Mouse (Mus musculus) cerebellum, postnatal 36 days (tissue): Measurements from ENCODE around the gene Chchd3.

Experiments
- DNase-seq, 2 experiments: peaks; one replicate each; pipeline ENCODE4 v3.0.0; 2021 to 2022; ENCODE audit warnings: mixed read lengths in 2 of 2

The Chchd3 gene

GRCm38 (mm10) chr6:32931106-32931770 lies 128.8 kb downstream of the Chchd3 start:
- DNase-seq, result no peak

- DNase-seq, result no peak
These were observed 137.7 kb downstream of the Chchd3 start for GRCm38 (mm10) chr6:32922391-32922790.

DNA sequence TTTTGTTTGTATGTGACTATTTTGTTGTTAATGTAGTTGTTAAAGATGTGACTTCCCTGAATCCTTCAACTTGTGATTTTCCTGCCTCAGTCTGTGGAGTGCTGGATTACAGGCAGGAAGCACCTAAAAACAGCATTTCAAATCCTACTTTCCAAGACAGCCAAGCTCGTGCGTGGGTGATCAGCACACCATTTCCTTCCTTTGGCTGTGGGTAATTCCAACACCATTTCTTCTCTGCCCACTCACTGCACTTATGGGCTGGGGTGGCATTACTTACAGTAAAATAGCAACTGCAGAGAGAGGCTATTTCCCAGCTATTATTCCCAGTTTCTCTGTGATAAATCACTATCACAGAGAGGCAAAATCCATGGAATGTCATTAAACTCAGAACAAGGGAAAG lies 140.0 kb downstream of the Chchd3 start:
- DNase-seq, result no peak

DNA sequence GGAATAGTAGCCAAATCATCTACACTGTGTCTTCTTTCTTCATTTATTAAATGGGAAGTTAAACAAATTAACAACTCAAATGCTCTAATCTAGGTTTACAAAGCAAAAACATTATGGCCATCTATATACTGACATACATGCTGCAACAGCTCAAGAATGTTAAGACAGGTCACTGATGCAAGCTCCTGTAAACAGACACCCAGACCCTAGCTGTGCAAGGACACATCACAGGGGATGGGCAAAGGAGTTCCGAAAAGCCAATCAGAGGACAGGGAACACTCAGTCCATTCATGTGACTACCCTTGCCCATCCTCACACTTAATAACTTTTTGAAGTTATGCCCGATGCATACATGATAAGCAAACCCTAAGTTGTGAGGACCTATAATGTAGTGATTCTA lies 149.4 kb downstream of the Chchd3 start:
- DNase-seq, result no peak

DNA sequence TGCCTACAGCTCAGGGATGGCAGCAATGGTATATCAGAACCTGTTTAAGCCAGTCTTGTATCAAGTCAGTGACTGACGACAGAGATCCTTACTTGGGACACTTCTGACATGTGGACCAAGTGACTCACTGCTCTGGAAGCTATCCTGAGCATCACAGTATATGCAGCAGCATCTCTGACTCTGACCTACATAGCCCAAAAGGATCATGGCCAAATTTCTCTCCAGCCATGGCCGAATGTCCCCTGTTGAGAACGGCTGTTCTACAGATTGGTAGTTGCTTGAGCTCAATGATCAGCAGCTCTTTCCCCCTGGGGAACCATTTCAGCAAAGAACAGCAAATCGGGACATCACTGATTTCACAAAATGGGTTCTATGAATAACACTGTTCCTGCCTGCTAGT lies 161.0 kb downstream of the Chchd3 start:
- DNase-seq, result peak; percentile 43 to 61

DNA sequence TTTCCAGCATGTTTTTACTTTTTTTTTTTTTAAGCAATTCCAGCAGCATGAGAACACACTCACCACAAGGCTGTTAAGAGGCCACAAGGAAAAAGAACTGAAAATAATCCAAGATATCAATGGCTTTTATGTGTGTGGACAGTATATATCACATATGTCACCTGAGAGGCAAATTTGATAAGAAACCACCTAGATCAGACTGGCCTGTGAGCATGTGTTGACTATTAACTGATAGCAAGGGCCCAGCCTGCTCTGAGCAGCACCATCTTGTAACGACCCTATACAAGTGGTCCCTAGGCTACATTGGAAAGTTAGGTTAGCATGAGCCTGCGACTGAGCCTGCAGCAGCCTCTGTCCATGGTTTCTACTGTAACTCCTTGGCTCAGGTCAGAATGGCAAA lies 166.0 kb downstream of the Chchd3 start:
- DNase-seq, result no peak

DNA sequence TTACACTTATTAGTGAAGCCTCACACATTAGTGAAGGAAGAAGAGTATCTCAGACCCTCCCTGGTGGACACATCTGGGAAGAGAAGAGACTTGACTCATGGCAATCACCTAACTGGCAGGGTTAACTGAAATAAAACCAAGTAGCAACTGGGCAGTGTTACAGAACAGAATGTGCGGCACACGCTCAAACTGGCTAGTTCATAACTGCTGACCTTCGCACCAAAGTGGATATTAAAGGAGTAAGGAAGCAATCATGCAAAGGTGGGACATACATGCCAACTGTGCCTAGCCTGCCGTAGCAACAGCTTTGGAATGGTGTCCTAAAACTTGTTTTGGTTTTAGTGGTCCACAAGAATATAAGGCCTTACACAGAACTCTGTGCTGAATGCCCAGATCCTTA lies 169.3 kb downstream of the Chchd3 start:
- no peak for DNase-seq

DNA sequence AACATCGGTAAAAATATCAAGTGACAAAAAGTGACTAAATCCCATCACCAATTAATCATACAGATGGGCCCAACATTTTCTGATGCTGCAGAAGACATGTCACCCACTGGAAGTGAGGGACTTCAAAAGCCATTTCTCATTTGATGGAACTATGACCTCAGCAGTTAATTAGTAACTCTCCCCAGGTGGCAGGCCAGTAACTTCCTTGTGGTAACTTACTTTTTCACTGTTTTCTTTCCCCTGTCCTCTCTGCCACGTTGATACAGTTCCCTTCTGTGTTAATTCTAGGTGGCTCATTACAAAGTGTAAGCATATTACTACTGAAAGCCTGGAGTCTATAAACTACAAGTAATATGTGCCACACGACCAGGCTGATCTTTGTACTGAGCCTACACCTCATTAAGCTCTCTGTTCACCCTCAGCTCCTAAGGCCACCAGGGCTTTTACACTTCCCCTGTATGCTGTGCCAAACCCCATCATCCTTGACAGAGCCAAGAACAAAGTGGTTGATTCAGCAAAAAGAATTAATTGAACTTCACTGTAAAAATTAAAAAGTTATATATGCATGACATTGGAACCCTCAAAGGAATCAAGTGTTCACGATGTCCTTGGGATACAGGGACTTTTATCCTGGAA lies 171.0 kb downstream of the Chchd3 start:
- DNase-seq, result no peak

GRCm38 (mm10) chr6:32878586-32878985 lies 181.5 kb downstream of the Chchd3 start:
- no peak for DNase-seq

GRCm38 (mm10) chr6:32874176-32874575 lies 185.9 kb downstream of the Chchd3 start:
- DNase-seq, result no peak

GRCm38 (mm10) chr6:32872805-32873204 lies 187.3 kb downstream of the Chchd3 start:
- DNase-seq, result no peak

DNA sequence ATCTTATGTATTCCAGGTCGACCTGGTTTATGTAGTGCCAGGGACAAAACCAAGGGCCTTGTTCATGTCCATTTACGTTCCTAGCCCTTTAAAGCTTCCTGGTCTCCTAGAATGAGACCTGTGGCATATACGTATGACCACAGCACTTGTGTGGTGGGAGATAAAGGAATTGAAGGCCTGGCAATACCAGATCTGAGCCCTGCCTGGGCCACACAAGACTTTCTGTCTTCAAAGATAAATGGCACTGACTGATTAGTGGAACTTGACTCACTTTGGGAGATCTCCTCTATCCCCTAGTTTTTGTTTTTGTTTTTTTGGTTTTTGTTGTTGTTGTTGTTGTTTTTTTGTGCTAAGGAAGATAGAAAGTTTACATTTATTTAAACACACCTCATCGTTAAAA lies 209.1 kb downstream of the Chchd3 start:
- DNase-seq, result no peak

DNA sequence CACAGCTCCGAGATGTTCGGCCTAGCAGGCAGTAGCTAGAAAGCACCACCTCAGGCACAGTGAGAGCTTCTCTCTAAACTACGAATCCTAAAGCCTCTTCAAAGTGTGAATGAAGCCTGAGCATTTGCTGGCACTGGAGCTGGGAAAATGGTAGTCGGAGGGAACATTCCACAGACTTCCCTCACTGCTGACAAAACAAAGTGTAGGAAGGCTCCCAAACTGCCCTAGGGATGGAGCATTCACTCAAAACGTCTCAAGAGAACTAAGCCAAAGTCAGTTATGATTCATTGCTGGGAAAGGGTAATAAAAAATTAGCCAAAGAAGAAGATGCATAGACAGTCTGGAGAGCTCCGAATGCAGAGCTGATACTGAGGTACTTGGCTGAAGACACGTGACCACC lies 211.1 kb downstream of the Chchd3 start:
- no peak for DNase-seq

DNA sequence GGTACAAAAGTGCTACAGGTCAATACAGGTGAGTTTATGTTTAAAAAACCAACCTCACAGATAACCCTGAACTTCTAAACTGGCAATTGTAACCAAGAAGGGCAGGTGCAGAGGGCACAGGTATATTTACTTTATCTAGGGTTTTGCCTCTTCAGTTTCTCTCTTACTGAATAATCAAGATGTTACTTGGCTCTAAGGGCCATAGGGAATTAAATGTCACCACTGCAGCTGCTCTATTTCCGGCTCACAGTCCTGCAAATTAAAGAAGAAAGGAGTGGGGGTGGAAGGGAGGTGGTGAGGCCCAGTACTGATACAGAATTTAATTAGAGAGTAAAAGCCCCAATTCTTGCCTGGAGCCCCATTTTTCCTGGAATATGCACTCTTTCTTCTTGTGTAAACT lies 214.6 kb downstream of the Chchd3 start:
- no peak for DNase-seq

GRCm38 (mm10) chr6:32837939-32838301 lies 222.1 kb downstream of the Chchd3 start:
- no peak for DNase-seq

- no peak for DNase-seq
These were observed 222.7 kb downstream of the Chchd3 start for GRCm38 (mm10) chr6:32837165-32837938.

- no peak for DNase-seq
These were observed 236.0 kb downstream of the Chchd3 start for GRCm38 (mm10) chr6:32823856-32824620.

- DNase-seq, result no peak
These were observed 241.1 kb downstream of the Chchd3 start for GRCm38 (mm10) chr6:32818961-32819360.

DNA sequence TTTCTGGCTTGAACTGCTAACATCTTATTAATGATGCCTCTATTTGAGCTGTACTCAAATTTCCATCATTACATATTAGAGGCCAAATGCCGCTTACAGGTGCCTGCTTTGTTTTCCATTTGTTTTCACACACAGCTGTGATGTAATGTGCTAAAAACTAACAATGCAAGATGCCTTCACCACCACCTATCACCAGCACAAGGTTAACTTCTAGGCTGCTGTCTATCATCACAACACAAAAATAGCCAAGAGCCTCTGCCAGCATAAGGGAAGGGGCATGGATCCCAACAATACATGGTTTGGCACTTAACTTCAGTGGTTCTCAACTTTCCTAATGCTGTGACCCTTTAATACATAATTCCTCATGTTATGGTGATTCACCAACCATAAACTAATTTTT lies 251.3 kb downstream of the Chchd3 start:
- DNase-seq, result no peak

- DNase-seq, result no peak
These were observed 252.3 kb downstream of the Chchd3 start for GRCm38 (mm10) chr6:32807771-32808170.

DNA sequence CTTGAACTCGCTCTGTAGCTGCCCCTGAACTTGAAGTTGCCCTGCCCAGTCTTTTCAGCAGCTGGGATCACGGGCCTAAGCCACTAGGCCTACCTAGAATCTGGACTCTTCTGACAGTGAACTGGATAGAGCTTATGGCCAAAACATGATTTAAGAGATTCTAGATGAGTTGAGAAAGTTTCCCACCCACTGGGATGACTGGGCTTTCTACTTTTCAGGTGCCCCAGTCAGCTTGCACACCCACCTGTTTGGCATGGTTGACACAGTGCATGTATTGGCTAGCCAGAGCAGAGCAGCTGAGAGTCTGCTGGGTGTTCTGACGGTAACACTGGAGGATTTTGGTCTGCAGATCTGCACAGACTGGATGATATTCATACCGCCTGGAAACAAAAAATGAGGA lies 256.4 kb downstream of the Chchd3 start:
- no peak for DNase-seq

DNA sequence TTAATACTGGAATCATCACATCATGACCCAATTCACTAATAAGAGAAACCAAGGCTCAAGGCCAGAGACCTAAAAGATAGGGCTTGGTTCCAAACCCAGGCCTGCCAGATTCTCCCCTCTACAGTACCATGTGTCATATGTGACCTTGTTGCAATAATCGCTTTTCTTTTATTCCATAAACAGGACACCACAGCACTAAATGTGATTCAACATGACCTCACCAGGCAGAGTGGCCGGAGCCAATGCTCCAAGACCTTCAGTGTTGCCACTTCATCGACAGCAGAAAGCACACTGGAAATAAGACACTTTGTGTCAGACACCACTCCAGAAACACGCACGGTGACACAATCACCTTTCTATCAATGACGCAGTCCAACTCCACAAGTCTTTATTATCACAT lies 258.3 kb downstream of the Chchd3 start:
- DNase-seq, result peak; percentile 6 to 14

DNA sequence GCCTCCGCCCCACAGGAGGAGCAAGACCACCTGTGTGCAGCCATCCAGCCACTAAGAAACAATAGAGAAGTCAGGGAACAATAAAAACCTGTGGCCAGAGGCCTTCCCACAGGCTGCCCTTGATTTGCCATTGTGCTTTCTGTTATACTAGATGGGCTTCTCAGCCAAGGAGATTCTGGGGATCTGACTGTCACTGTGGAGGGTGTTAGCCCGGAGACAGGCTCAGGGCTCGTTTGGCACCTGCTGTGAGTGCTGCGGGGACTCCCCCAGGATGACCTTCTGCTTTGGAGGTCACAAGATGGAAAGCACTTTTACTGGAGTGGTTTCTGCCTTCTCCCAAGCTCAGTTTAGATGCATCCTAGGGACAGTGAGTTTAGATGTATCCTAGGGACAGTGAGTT lies 262.5 kb downstream of the Chchd3 start:
- no peak for DNase-seq
